Mouse (Mus musculus): ENCODE measurements around the gene Gucy2c. TPM values are rescaled to one million over a fixed set of nuclear protein-coding genes. Genes with fewer than 3 reads are reported as not detected.

Gene Gucy2c
- total RNA-seq, 1 experiment from 2014 or later: 0.22 TPM

GRCm38 (mm10) chr6:136728144-136728543 is 53.4 kb downstream of the Gucy2c start:
- DNase-seq: no peak

DNA sequence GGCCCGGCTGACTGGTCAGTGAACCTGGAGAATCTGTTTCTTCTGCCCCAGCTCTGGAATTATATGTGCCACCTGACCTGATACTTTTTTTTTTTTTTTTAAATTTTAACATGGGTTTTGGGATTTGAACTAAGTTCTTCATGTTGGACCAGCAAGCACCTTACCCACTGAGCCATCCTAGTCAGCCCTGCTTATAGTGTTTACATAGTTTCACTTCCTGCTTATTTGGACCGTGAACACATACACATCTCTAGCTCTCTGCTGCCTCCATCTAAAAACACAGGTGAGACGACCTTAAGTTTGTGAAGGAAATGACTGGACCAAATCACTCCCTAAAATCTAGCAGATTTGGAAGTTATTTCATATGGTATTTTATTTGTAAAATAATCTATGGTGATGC is 58.4 kb downstream of the Gucy2c start:
- no peak for DNase-seq

DNA sequence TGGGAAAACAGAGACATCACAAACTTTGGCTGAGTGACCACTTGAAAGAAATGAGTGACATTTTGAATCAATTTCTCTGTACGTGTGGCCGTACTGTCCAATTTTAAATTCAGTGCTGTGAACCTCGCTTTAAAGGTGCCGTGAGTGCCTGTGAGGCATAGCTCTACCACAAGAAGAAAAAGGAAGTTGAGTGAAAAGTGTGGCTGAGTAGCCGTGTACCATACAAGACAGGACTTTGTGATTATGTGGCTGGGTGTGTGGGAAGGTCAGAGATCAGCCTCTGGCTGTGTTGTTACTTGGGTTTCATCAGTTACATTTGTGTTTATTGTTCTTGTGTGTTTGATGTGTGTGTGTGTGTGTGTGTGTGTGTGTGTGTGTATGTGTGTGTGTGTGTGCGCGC is 59.0 kb downstream of the Gucy2c start:
- no peak for DNase-seq

DNA sequence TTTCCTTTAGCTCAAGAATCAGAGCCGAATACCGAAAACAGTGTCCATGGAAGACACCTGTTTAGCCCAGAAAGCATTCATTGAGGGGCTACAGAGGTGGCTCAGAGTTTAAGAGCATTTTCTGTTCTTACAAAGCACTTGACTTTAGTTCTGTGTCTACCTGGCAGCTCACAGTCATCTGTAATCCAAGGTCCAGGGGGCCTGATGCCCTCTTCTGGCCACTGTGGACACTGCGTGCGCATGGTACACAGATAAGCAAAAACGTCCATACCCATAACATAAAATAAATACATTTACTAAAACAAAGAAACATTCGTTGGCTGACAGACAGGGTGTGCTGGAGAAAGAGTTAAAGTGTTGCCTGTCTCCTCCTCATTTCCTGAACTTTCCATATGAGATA is 59.6 kb downstream of the Gucy2c start:
- peak; percentile 71 for DNase-seq

- peak; percentile 15 for DNase-seq
Measured at GRCm38 (mm10) chr6:136720436-136720835, 61.1 kb downstream of the Gucy2c start.

DNA sequence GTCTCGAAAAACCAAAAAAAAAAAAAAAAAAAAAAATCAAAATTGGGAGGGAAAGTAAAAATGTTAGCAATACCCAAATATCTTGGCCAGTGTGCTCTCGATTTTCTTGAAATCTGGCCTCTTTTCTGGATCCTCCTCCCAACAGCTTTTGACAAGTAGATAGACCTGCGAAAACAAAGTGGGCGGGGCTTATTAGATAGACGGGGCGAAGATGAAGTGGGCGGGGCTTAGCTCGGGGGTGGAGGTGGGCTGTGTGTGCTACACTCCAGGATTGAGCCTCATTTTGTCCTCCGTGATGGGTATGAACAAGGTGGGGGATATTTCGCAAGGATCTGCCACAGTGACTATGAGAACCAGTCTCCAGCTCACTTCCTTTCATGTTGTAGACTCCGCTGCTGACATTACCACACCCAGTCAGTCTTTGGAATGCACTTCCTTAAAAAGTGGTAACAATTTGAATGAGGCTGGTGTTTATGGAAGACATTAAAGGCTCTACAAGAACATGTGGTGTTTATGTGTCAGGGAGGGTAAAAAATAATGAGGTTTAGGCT is 65.6 kb downstream of the Gucy2c start:
- DNase-seq: no peak

DNA sequence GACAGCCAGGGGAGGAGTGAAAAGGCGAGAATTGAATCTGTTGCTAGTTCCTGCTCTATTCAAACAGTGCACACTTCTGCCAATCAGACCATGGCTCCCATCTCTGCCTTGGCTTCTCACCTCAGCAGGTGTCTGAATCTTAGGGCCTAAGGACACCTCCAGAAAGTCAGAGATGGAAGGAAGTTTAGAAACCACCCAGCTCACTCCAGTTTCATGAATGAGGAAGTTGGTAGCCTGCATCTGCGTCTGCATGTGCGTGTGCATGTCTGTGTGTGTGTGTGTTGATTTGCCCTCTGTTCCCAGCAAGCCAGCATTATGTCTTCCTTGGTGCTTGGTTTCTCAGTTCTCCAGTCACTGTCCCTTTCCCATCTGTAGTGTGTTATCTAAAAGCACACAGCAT is 67.5 kb downstream of the Gucy2c start:
- no peak for DNase-seq

- DNase-seq: no peak
Measured at GRCm38 (mm10) chr6:136710408-136710807, 71.2 kb downstream of the Gucy2c start.

GRCm38 (mm10) chr6:136708597-136708996 is 73.0 kb downstream of the Gucy2c start:
- DNase-seq: no peak

GRCm38 (mm10) chr6:136701878-136702277 is 79.7 kb downstream of the Gucy2c start:
- DNase-seq: no peak

DNA sequence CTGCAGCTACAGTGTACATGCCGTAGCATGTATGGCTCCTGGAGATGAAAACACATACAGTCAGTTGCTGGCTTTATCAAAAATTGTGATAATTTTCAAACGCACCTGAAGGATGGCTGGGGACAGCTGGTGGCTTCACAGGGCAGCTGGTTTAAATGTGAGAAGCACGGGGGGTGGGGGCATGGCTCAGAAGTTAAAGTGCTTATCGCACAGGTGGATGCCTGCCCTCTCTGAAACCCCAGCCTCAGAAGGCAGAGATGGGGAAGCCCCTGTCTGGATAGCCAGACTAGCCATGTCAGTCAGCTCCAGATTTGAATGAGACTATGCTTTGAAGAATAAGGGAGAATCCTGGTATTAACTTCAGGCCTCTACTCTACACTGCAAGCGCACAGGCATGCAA is 80.4 kb downstream of the Gucy2c start:
- DNase-seq: no peak

DNA sequence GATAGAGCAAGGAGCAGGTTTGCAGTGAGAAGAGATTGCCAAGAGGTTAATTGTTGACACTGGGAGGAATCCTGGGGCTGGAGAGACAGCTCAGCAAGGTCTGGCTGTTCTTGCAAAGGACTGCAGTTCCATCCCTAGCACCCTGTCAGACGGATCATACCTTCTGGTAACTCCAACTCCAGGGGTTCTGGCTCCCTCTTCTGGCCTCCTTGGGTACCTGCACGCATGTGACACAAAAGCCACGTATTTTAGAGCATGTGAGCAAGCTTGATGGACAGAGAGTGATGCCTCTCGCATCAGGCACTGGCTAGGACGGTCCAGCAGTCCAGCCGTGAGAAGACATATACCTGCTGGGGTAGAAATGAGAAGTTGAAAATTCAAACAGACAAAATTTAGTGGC is 90.3 kb downstream of the Gucy2c start:
- DNase-seq: no peak

DNA sequence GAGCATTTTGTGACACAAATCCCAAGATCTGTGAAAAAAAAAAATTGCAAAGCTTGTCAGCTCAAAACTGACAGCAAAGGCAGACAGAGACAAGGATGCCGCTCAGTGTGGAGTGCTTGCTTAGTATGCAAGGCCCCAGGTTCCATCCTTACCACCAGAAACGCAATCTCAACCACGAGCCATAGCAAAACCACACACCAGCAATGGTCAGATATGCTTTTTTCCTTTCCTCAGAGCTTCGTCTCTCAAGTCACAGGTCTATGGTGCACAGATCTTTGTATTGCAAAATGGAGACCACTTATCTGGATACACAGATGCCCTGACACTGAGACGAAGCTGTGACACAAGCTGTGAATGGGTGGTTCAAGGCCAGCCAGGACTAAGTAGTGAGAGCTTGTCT is 91.0 kb downstream of the Gucy2c start:
- DNase-seq: no peak

- DNase-seq: no peak
Measured at GRCm38 (mm10) chr6:136689790-136690413, 91.7 kb downstream of the Gucy2c start.

- no peak for DNase-seq
Measured at GRCm38 (mm10) chr6:136685433-136685832, 96.1 kb downstream of the Gucy2c start.

- peak; percentile 50 for DNase-seq
Measured at GRCm38 (mm10) chr6:136683410-136684334, 97.9 kb downstream of the Gucy2c start.

GRCm38 (mm10) chr6:136679381-136679780 is 102.2 kb downstream of the Gucy2c start:
- DNase-seq: peak; percentile 56

GRCm38 (mm10) chr6:136674935-136675334 is 106.6 kb downstream of the Gucy2c start:
- DNase-seq: no peak

DNA sequence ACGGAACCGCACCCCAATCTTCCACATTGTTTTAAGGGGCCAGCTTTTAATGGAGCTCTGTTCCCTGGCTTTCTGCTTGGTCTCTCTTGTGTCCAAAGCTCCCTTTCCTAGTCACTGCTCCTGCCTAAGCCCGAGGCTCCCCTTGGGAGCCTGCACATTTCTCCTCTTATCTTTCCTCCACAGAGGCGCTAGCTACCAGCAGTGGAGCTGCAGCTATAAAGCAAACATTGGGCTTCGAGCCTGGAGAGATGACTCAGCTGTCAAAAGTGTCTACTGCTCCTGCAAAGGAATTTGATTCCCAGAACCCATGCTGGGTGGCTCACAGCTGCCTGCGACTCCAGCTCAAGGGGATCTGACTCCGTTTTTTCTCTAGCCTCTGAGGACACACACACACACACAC is 109.1 kb downstream of the Gucy2c start:
- peak; percentile 68 for DNase-seq

DNA sequence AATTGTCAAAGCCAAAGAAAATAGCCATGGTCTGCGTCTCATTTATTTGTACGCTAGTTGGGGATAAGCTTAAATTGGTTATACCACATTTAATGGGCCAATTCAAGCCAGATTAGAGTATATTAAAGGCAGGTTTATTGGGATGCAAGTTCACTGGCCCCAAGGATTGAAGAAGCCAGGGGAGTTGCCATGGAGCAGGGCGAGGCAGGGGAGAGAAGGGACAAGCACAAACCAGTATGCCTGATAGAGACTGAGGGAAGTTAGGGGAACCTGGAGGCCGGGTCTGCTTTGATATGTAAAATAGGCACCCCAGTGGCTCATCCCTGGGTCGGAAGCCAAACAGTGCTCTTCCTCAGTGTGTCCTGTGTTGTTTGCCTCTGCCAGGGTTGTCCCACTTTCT is 112.3 kb downstream of the Gucy2c start:
- DNase-seq: no peak

DNA sequence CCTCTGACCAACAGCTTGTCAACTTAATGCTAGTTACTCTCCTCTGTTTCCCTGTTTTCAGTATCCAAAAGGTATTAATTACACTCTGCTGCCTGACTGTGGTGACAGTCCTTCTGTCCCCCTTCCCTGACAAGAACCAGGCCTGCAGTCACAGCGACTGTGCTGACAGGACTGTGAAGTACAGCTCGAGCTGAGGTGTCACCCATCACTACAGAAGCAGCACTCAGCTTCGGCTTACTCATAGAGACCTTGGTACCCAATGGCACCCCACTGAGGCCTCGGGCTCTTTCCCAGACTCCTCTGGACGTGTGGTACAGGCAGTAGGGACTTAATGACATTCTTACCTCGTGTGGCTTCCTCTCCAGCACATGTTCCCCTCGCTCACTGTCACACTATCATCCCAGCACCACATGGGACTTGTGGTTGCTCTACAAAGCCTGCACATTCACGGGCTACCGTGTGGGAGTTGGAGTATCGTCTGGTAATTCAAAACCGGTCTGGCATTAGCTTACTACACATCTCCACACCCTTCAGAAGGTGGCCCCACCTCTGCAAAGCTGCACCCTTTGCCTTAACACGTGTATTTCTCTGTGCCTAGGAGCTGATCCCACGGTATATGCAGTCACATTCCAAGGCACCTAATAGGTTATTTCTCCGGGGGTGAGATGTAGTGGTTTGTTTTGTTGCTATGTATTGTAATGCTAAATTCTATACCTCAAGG is 113.1 kb downstream of the Gucy2c start:
- DNase-seq: no peak

DNA sequence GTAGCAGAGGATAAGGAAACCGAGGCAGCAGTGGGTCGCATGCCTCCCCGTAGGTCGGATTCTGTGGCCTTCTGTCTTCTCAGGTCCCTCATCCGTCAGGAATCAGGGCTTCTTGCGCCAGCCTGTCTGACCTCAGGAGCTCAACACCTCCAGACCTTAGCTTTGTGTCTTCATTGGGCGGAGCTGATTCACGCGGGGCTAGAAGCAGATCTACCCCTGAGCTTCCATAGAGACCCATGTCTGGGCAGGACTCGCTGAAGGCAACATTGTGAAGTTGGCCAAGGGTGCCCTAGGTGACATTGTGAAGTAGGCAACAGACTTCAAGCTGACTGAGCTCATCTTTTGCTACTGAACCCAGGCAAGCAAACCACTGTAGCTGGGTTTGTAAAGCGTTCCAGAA is 119.5 kb downstream of the Gucy2c start:
- DNase-seq: no peak

DNA sequence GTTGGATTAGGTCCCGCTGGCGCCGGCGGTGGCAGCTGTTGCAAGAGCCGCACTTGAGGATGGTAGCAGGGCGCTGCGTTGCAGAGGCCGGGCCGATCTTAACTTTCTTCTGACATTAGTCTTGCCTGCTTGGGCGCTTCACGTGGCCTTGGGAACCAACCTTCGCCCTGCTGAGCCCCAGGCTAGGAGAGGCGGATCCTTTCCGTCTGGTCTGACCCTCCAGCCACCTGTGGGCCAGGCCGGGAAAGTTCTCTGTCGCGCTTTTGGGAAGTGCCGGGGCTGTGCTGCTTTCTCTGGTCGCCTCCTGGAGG is 119.9 kb downstream of the Gucy2c start, which contains the start of gene Plbd1:
Gene Plbd1 (minus strand): TSS at position 223 of the 311 bp plus-strand sequence.
- peak; percentile 92 for DNase-seq
